Mouse (Mus musculus) cortical plate, adult 2 months (tissue): ENCODE results near the gene Hypk.

Experiments used
- CTCF ChIP-seq: fragments of 200-500 bp; IDR thresholded peaks from 2 replicates; pipeline ENCODE4 v1.5.1; 2011; ENCODE audit warnings: mild to moderate bottlenecking, control low read depth, low read length; ENCODE audit not compliant: insufficient read depth; ENCODE audit errors: extremely low read depth
- POLR2A ChIP-seq: fragments of 200-500 bp; IDR thresholded peaks from 2 replicates; pipeline ENCODE4 v1.6.1; 2011; ENCODE audit warnings: mild to moderate bottlenecking, low read length, control low read depth; ENCODE audit not compliant: insufficient read depth; ENCODE audit errors: extremely low read depth

DNA sequence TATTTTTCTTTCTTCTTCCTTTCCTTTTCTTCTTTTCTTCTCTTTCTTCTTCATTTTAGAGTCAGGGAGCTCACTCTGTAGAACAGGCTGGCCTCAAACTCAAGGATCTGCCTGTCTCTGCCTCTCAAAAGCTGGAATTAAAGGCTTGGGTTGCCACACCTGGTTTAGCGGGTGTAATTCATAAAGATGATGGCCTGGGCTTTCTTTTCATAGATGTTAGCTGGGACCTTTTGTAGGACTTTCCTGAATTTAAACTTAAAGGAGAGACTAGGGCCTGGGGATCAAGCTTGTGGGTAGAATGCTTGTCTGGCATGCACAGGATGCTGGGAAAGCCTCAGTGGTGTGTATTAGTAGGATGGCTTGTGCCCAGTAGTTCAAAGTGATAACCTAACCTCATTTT lies 8.9 kb upstream of the Hypk start, which contains the start of gene Ell3:
- TF ChIP-seq POLR2A = no peak
- TF ChIP-seq CTCF = no peak
